Mouse (Mus musculus): ENCODE measurements around the gene Scpep1.

The Scpep1 gene

DNA sequence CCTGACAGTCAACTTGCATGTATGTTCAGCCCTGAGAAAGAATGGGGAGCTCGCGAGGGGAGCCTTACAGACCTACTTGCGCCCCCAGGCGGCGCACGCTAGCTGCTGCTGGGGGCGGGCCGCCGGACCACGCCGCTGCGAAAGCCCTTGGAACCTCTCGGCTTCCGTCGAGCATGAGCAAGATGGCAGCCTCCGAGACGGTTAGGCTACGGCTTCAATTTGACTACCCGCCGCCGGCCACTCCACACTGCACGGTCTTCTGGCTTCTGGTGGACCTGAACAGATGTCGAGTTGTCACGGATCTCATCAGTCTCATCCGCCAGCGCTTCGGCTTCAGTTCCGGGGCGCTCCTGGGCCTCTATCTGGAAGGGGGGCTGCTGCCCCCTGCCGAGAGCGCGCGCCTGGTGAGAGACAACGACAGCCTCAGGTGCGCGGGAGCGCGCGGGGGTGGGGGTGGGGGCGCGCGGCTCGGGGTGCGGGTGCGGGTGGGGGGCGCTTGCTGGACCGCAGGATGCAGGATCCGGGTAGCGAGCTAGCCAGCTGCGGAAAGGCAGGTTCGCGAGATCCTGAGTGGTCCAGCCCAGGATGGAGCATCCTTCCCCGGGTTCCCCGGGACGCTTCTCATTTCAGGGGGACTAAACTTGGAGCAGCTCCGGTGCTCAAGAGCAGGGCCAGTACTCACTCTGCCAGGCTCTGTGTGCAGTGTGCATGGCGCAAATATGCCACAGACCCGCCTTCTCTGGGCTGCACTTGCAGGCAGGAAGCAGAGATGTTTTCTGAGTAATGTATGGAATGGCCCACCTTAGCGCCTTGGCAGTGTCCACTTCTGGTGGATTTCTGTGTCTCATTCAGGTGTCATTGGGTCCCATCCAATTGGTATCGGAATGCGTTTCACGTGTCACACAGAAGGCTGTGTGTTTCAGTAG is 18.8 kb upstream of the Scpep1 start:
- DNase-seq: peak; percentile 90 to 94

DNA sequence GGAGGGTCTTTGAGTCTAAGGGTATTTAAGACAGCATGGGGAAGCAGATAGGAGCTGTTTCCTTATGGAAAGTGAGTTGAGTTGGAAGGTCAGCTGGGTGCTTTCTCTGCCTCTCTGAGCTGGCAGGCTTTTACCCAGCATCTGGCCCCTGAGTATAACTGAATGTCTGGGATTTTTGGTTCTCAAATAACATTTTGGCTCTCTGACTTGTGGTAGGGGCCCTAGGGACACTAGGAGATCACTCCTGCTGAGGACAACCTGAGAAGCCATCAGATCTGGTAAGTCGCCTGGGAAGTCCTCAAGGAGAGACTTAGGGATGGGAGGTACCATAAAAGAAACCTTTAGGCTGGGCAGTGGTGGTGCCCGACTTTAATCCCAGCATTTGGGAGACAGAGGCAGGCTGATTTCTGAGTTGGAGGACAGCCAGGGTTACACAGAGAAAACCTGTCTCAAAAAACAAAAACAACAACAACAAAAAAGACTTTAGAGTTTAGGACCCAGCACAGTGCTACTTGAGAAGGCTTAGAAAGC is 15.0 kb upstream of the Scpep1 start, which contains the start of gene Coil:
Coil (plus strand) TSS at position 51 of the 531 bp plus-strand sequence.
- no peak for DNase-seq

DNA sequence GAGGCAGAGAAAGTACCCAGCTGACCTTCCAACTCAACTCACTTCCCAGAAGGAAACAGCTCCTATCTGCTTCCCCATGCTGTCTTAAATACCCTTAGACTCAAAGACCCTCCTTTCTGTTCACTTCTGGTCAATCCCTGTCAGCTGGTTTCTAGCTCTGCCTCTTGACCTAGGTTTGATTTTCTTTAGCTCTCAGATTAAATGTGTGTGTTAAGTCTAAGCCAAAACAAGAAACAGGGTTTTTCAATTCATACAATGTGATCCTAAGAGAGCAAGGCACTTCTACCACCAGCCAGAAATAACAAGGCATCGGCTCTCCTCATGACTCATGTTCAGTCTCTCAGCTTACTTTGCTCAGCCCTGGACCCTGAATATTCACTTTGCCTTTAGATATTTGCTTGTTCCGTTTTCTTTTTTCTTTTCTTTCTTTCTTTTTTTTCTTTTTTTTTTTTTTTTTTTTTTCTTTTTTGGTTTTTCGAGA is 11.7 kb upstream of the Scpep1 start, which contains the start of gene Elobl:
Elobl (minus strand) TSS at position 51 of the 481 bp plus-strand sequence.
- no peak for DNase-seq

GRCm38 (mm10) chr11:88958851-88959250 is 3.6 kb upstream of the Scpep1 start:
- no peak for DNase-seq

DNA sequence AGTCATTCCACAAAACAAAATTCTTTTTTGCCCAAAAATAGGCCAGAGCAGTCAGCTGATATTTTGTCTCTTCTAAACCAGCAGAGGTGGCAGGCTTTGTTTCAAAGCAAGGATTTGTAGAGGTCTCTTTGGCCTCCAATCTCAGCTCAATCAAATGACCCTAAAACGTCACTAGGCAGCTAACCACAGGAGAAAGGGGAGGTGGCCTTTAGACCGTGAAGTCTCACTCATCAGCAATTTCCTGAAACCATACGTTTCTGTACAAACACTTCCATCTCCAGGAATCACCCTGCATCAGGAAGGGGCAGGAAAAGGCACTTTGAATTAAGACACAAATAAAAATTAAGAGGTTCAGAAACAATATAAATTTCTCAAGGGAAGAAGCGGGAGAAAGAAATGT is 462 bp downstream of the Scpep1 start:
- peak in 1 of 2 experiments; percentile 29 for DNase-seq

GRCm38 (mm10) chr11:88953582-88953981 is 1.7 kb downstream of the Scpep1 start:
- DNase-seq: no peak

GRCm38 (mm10) chr11:88952117-88952516 is 3.1 kb downstream of the Scpep1 start:
- DNase-seq: no peak

GRCm38 (mm10) chr11:88951576-88951975 is 3.7 kb downstream of the Scpep1 start:
- DNase-seq: no peak

- no peak for DNase-seq
Observed at GRCm38 (mm10) chr11:88950640-88951250, 4.5 kb downstream of the Scpep1 start.

DNA sequence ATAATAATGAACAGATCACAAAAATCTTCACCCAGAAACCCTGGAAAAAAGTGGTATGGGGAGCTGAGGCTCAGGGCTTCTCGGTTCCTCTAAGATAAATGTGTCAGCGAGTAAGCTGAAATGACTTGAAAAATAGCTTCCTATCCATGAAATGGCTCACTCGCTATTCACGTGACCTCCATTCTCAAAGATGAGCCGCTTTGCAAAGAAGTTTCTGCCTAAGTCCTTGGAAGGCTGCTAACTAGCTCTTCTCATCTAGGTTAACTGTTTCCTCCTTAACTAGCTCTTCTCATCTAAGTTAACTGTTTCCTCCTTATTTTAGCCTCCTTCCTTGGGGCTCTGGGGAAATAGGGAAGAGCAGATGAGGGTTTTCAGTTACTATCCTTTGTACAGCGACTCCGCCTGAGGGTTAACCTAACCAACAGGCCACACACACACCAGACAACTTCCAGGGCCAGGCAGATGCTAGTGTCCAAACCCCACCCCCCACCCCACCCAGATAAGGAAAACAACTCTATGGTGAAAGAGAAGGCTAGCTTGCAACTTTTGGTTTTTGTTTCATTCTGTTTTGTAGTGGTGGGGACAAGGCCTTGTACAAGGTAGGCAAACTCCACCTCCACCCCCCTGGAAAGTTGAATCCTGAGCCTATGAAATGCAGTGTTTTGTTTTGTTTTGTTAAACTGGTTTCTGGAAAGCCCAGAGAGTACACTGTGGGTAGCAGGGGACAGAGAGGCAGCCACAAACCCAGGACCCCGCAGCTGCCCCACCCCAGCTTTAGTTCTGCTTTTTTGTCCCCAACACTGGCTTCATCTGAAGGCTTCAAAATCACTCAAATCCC is 5.2 kb downstream of the Scpep1 start:
- DNase-seq: no peak

DNA sequence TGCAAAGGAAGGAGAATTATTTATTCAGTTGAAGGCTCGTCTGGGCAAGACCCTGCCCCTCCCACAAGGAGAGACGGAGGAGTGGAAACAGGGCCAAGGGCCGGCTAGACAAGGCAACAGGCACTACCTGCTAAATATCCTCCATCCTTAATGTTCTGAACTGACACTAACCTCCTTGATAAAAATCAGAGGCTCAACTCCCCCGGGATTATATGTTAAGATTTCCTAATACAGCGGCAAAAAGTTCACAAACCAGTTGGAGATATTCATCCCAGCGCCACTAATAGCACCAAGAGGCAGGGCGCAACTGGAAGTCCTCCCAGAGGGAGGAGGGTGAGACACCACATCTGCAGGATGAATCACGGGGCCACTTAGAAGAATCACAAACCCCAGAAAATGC is 6.4 kb downstream of the Scpep1 start:
- DNase-seq: no peak

DNA sequence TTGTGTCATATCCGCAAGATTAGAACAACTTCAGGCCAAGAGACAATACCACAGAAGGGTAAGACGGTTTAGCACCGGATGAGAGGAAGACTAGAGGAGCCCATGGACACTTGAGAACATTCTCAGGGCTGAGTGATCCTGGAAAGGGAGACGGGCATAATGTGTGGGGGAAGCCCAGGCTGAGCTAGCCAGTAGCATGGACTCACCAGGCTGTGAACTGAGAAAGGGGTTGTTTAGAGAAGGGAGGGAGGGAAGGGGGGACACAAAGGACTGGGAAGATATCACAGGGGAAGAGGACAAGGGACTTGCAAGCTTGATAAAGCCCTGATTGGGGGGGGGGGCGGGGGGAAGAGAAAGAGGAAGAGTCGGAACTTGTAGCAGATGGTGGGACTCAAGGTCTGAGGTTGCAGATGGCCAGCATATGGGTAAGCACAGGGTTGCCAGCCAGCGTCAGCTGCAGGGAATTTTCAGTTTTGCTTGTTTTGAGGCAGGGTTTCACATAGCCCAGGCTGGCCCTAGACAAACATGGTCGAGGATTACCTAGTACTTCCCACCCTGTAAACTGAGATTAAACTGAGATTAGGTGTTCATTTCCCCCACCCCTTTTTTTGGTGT is 9.2 kb downstream of the Scpep1 start:
- no peak for DNase-seq

DNA sequence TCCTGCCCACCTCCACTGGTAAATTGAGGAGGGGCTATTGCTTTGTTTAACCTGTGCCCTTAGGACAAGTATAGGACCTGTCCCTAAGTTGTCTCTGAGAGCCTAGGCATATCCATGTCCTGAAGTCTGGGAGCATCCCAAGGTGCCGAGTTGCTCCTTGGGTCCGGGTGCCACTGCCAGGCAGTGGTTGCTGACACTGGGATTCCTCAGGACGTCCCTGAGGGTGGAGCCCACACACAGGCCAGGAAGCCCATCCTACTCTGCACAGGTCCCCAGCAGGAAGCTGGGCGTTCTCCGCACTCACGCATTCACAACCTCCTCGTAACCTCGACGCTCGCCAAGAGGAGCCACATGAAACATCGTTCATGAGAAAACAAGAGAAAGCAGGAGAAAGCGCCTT is 13.8 kb downstream of the Scpep1 start:
- no peak for DNase-seq

DNA sequence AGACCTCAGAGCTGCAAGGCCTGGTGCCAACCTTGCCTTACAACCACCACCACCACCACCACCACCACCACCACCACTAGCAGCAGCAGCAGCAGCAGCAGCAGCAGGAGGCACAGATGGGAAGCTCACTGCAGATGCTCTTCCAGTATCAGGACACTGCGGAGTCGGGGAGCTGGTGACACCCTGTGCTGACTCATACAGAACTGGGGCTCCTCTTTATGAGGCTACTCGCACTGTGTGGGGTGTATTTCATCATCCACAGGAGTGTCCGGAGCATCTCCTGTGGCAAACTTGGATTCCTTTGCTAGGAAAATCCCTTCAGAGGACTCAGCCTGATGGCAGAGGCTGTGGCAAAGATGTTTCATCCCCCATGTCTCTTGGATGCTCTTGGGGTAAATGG is 15.6 kb downstream of the Scpep1 start:
- DNase-seq: no peak

- DNase-seq: no peak
Observed at GRCm38 (mm10) chr11:88938770-88939169, 16.5 kb downstream of the Scpep1 start.

- DNase-seq: no peak
Observed at GRCm38 (mm10) chr11:88937886-88938285, 17.4 kb downstream of the Scpep1 start.

GRCm38 (mm10) chr11:88934089-88935000 is 20.9 kb downstream of the Scpep1 start:
- no peak for DNase-seq

DNA sequence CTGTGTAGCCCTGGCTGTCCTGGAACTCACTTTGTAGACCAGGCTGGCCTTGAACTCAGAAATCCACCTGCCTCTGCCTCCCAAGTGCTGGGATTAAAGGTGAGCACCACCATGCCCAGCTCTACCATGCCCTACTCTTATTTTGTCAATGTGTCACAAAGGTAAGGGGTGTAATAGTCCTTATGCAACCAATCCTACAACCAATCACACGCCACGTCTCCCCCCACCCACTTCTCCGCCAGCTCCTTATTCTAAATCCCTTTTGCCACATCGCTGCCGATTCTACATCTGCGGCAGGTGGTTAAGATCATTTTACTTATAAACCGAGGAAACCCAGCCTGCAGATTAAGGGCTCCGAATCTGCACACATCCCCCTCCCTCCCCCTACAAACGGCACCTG is 22.2 kb downstream of the Scpep1 start:
- DNase-seq: no peak

DNA sequence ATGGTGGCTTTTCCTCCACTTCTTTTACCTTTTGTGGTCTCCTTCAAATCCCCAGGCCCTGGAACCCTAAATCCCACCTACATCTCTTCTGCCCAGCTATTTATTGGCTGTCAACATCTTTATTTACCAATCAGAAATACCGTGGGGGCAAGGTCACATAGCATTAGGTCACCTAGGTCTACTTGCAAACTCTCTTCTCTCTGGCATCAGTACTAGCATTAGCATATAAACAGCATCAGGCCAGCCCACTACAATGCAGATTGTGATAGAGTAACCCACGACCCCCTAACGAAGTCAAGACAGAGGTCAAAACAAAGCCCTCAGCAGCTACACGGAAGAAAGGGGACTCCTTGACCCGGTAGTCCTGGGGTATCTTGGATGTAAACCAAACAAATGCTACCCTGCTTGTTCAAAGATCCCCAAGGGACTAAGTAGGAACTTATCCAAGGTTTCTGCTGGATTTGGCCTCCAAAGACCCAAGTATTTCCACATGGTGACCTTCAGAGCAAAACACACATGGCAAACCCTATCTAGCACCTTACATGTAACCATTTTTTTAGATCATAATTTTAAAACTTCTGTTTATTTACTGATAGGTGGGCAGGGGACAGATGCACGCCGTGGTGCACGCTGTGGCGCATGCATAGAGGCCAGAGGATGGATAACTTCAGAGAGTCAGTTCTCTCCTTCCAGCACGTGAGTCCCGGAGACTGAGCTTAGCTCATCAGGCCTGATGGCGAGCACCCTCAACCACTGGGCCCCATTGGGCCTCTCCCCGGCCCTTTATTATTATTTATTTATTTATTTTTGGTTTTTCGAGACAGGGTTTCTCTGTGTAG is 23.4 kb downstream of the Scpep1 start:
- DNase-seq: no peak

GRCm38 (mm10) chr11:88926566-88926965 is 28.7 kb downstream of the Scpep1 start:
- no peak for DNase-seq
